Mouse (Mus musculus) liver, adult 10 weeks (tissue): Measurements from ENCODE around the gene Map7d2. TPM values are rescaled to one million over a fixed set of nuclear protein-coding genes. Genes with fewer than 3 reads are reported as not detected.

Source experiments
- polyA plus RNA-seq: library from polyadenylated mRNA; stranded (reverse); fragments of 350-450 nt; fragmentation: Illumina TruSeq; extraction: RNeasy Lipid Tissue Mini Kit (QIAGEN cat#74804); gene quantifications from one replicate; pipeline ENCODE4 v1.2.3, GENCODE M21; 2014; ENCODE audit warnings: low read depth, low replicate concordance

Map7d2 gene
- polyA plus RNA-seq, result not detected

DNA sequence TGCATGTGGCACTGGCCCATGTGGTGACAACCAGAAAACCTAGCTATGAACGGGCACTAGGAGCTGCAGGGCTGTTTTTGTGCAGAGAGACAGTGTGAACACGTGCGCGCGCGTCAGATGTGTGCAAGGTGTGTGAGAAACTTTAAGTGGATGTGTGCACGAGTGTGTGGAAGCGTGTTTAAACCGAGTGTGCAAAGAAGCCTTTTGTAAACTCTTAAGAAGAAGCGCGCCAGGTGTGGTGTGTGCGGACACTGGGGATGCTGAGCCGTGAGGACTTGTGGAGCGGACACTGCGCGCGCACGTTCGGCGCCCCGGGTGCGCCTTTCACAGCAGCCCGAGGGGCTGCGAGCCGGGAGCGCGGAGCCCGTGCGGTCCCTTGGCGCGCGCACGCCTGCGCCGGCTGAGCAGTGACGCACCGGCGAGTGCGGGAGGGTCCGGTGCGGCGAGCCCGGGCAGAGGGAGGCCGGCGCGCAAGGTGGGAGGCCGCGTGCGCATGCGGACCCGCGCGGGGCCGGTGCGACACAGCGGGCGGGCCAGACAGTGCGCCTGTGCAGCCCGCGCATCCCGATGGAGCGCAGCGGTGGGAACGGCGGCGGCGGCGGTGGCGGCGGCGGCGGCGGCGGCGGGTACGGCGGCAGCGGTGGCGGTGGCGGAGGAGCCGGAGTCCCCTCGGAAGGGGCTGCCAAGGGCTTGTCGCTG lies at the start of gene Map7d2:
Gene Map7d2, plus strand, starts transcription at position 443 of the 699 bp plus-strand sequence.

DNA sequence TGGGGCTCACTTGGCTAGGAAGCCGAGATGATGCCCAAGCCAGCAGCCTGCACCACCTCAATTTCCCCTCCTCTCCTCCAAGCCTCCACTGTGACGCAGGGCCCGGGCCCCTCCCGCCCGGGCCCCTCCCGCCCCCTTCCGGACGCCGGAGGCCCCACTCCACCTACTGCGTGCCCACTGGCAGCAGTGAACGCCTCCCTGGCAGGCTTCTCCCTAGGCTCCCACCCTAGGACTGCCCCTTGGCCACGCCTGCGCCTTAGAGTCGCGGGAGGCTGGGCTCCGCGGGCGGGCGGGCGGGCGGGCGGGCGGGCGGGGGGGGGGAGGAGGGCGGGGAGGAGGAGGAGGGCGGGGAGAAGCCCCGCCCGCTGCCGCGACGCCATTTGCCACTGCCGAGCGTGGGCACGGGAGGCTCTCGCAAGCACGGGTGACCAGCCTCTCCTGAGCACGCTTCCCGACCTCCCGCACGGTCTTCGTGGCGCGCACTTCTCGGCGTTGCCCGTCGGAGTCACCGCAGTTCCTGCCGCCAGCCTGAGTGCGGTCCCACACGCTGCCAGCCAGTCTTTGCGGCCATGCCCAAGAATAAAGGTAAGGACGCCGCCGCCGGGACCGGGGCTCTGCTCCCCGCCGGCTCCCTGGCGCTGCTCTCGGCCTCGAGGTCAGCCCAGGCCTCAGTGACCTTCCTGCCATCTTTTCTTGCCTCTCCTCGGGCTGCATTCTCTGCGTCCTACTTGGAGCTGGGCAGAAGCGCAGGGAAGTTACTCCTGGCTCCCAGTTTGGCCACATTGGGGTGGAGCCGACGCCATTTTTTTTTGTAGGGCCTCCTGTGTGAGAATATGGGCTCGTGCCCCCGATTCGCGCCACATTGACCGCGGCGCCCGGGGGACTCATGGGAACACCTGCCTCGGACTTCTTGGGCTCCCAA lies 42.3 kb upstream of the Map7d2 start, which contains the start of gene Eif1ax:
Gene Eif1ax, plus strand, starts transcription at position 348 of the 922 bp plus-strand sequence.

GRCm38 (mm10) chrX:159526388-159526787 lies 112.0 kb downstream of the Map7d2 start, which contains the start of gene Bclaf3:
Gene Bclaf3, plus strand, starts transcription at chrX:159526688.

Other genes with a start within 250 kb of the Map7d2 start
- gene Rps6ka3, start 204.3 kb upstream of the Map7d2 start, polyA plus RNA-seq, result 12.9 TPM
- 37.4 TPM for gene Eif1ax, start 42.4 kb upstream of the Map7d2 start, polyA plus RNA-seq
- 7.8 TPM for gene Bclaf3, start 112.1 kb downstream of the Map7d2 start, polyA plus RNA-seq
- 3.1 TPM for gene Sh3kbp1, start 212.7 kb downstream of the Map7d2 start, polyA plus RNA-seq